Mouse (Mus musculus) heart, postnatal 36 days (tissue): Measurements from ENCODE around the gene Kbtbd6. TPM values are rescaled to one million over a fixed set of nuclear protein-coding genes. Genes with fewer than 3 reads are reported as not detected.

Source experiments
- DNase-seq, 2 experiments: peaks; one replicate each; pipeline ENCODE4 v3.0.0; 2021 to 2022
- intact Hi-C: fragments of 180-260 bp; cut with DNase I; formaldehyde crosslinking; loops from one replicate; pipeline ENCODE4 v1.15.1; 2025
- total RNA-seq, 2 experiments: library from RNA; stranded (reverse); gene quantifications; 2 replicates each; pipeline ENCODE4 v1.2.3; 2021

The Kbtbd6 gene
- total RNA-seq, 2 experiments from 2014 or later: 0.16 to 0.17 TPM

- peak; percentile 98 to 99 for DNase-seq
- intact Hi-C loops: loop anchor here (1.0 to 5.0 kb wide), 4 partner anchors 37 to 106 kb away; partner anchors contain the start of genes Naa16 and Sugt1
These were observed 29.1 kb downstream of the Kbtbd6 start, which contains the start of gene Elf1 for GRCm38 (mm10) chr14:79480624-79481338. Gene Elf1, plus strand, starts transcription at chr14:79481194.

GRCm38 (mm10) chr14:79481339-79482151 lies 29.9 kb downstream of the Kbtbd6 start, which contains the start of gene Wbp4:
Gene Wbp4, minus strand, starts transcription at chr14:79481520.
- intact Hi-C loops: loop anchor here (2.0 to 5.0 kb wide), 3 partner anchors 36 to 105 kb away; partner anchors contain the start of genes Naa16 and Sugt1
- DNase-seq: peak; percentile 93 to 94

GRCm38 (mm10) chr14:79482251-79482661 lies 30.6 kb downstream of the Kbtbd6 start:
- intact Hi-C loops: loop anchor here (5.0 kb wide), 2 partner anchors 35 to 90 kb away; partner anchors contain the start of gene Naa16

GRCm38 (mm10) chr14:79482747-79483355 lies 31.2 kb downstream of the Kbtbd6 start:
- peak in 1 of 2 experiments; percentile 27 for DNase-seq

More at GRCm38 (mm10) chr14:79482251-79482661, 30.6 kb downstream of the Kbtbd6 start:
- peak in 1 of 2 experiments; percentile 37 for DNase-seq

GRCm38 (mm10) chr14:79483611-79484120 lies 32.0 kb downstream of the Kbtbd6 start:
- intact Hi-C loops: loop anchor here (5.0 kb wide), 2 partner anchors 34 to 91 kb away; partner anchors contain the start of gene Naa16
- DNase-seq: no peak

More at GRCm38 (mm10) chr14:79482747-79483355, 31.2 kb downstream of the Kbtbd6 start:
- intact Hi-C loops: loop anchor here (5.0 kb wide), 2 partner anchors 34 to 91 kb away; partner anchors contain the start of gene Naa16

- no peak for DNase-seq
- intact Hi-C loops: loop anchor here (2.0 kb wide), 1 partner anchor 48 kb away; no protein-coding TSS in a partner anchor
These were observed 35.0 kb downstream of the Kbtbd6 start for GRCm38 (mm10) chr14:79486617-79486992.

- peak; percentile 45 to 53 for DNase-seq
- intact Hi-C loops: loop anchor here (2.0 kb wide), 1 partner anchor 48 kb away; no protein-coding TSS in a partner anchor
These were observed 35.5 kb downstream of the Kbtbd6 start for GRCm38 (mm10) chr14:79486993-79487731.

GRCm38 (mm10) chr14:79488531-79488930 lies 36.9 kb downstream of the Kbtbd6 start:
- peak; percentile 62 for DNase-seq
- intact Hi-C loops: no loop called here

GRCm38 (mm10) chr14:79489150-79489549 lies 37.5 kb downstream of the Kbtbd6 start:
- no peak for DNase-seq
- intact Hi-C loops: no loop called here

GRCm38 (mm10) chr14:79490246-79490645 lies 38.6 kb downstream of the Kbtbd6 start:
- intact Hi-C loops: no loop called here
- no peak for DNase-seq

GRCm38 (mm10) chr14:79494349-79494748 lies 42.7 kb downstream of the Kbtbd6 start:
- DNase-seq: no peak
- intact Hi-C loops: no loop called here

- intact Hi-C loops: no loop called here
- no peak for DNase-seq
These were observed 47.7 kb downstream of the Kbtbd6 start for GRCm38 (mm10) chr14:79499326-79499725.

GRCm38 (mm10) chr14:79500756-79501155 lies 49.1 kb downstream of the Kbtbd6 start:
- no peak for DNase-seq
- intact Hi-C loops: no loop called here

GRCm38 (mm10) chr14:79503371-79504075 lies 51.9 kb downstream of the Kbtbd6 start:
- peak in 1 of 2 experiments; percentile 57 for DNase-seq
- intact Hi-C loops: no loop called here

Other genes with a start within 250 kb of the Kbtbd6 start
- gene Zfp957, start 204.5 kb upstream of the Kbtbd6 start, total RNA-seq: not detected
- gene Rgcc, start 150.2 kb upstream of the Kbtbd6 start, total RNA-seq: 10 to 100 TPM; 54.7 to 54.8 TPM
- 10 to 100 TPM; 10.8 to 11.2 TPM for gene Naa16, start 61.1 kb upstream of the Kbtbd6 start, total RNA-seq
- gene Mtrf1, start 54.1 kb upstream of the Kbtbd6 start, total RNA-seq: 1 to 10 TPM; 7.9 to 8.0 TPM
- 10 to 100 TPM; 10.2 to 10.9 TPM for gene Kbtbd7, start 25.3 kb upstream of the Kbtbd6 start, total RNA-seq
- gene Elf1, start 29.4 kb downstream of the Kbtbd6 start, total RNA-seq: 10 to 100 TPM; 13.8 to 17.4 TPM
- 10 to 100 TPM; 20.7 to 22.0 TPM for gene Wbp4, start 29.7 kb downstream of the Kbtbd6 start, total RNA-seq
- gene Sugt1, start 135.9 kb downstream of the Kbtbd6 start, total RNA-seq: 10 to 100 TPM; 64.8 to 73.7 TPM
- gene Cnmd, start 210.3 kb downstream of the Kbtbd6 start, total RNA-seq: 1 to 10 TPM; 1.1 to 1.8 TPM